Mouse (Mus musculus) myocyte (in vitro differentiated cells): ENCODE data around the gene Rpl23.

ENCODE experiments used
- CEBPB ChIP-seq: IDR thresholded peaks from 2 replicates; pipeline ENCODE4 v1.6.1; 2011; ENCODE audit warnings: mild to moderate bottlenecking, moderate library complexity; ENCODE audit not compliant: poor library complexity, insufficient read depth, severe bottlenecking
- E2F4 ChIP-seq: IDR thresholded peaks from one replicate; pipeline ENCODE4 v1.6.1; 2011; ENCODE audit warnings: mild to moderate bottlenecking, control low read depth, moderate library complexity; ENCODE audit not compliant: insufficient read depth
- MAX ChIP-seq: IDR thresholded peaks from one replicate; pipeline ENCODE4 v1.6.1; 2011; ENCODE audit warnings: low read depth, mild to moderate bottlenecking, control low read depth
- MYOD1 ChIP-seq, 3 experiments: IDR thresholded peaks; one replicate each; pipeline ENCODE4 v1.6.1; 2011; ENCODE audit warnings: control low read depth in 2 of 3, low read depth in 2 of 3, mild to moderate bottlenecking in 2 of 3, moderate library complexity in 1 of 3; ENCODE audit not compliant: insufficient read length in 2 of 3, control insufficient read depth in 1 of 3
- MYOG ChIP-seq, 3 experiments: IDR thresholded peaks; one replicate each; pipeline ENCODE4 v1.6.1; 2011; ENCODE audit warnings: control low read depth in 2 of 3, low read depth in 2 of 3, mild to moderate bottlenecking in 2 of 3; ENCODE audit not compliant: insufficient read length in 2 of 3, control insufficient read depth in 1 of 3, insufficient read depth in 1 of 3
- POLR2A ChIP-seq: IDR thresholded peaks from one replicate; pipeline ENCODE4 v1.6.1; 2011; ENCODE audit warnings: low read depth, mild to moderate bottlenecking, control low read depth, moderate library complexity; ENCODE audit not compliant: insufficient read length
- POLR2AphosphoS2 ChIP-seq: IDR thresholded peaks from one replicate; pipeline ENCODE4 v1.6.1; 2011; ENCODE audit warnings: low read depth, control low read depth; ENCODE audit not compliant: insufficient read length
- TCF12 ChIP-seq: IDR thresholded peaks from one replicate; pipeline ENCODE4 v1.6.1; 2011; ENCODE audit warnings: mild to moderate bottlenecking, control low read depth; ENCODE audit not compliant: poor library complexity, insufficient read depth, severe bottlenecking
- TCF3 ChIP-seq: IDR thresholded peaks from one replicate; pipeline ENCODE4 v1.6.1; 2011; ENCODE audit warnings: low read depth, control low read depth; ENCODE audit not compliant: insufficient read length
- USF1 ChIP-seq: IDR thresholded peaks from one replicate; pipeline ENCODE4 v1.6.1; 2011; ENCODE audit warnings: low read depth, mild to moderate bottlenecking, control low read depth, moderate library complexity

GRCm38 (mm10) chr11:97819923-97820322 is 37.7 kb upstream of the Rpl23 start:
- TF ChIP-seq USF1 (no peak), POLR2A (no peak), TCF3 (no peak), MAX (no peak), TCF12 (no peak), POLR2AphosphoS2 (no peak), MYOD1 (IDR thresholded peaks at IDR 0.05; ENCODE audit: control insufficient read depth in 1 of 3, insufficient read length in 2 of 3, low read depth in 2 of 3) (no peak), CEBPB (no peak), MYOG (IDR thresholded peaks at IDR 0.05; ENCODE audit: control insufficient read depth in 1 of 3, insufficient read depth in 1 of 3, insufficient read length in 2 of 3, low read depth in 2 of 3) (no peak), E2F4 (no peak)
